Mouse (Mus musculus): ENCODE measurements at regions not wholly inside any gene's neighbourhood (a gene's known extent, or its start where the extent isn't known, plus 50 kb on each side); places are given as distances from the start of the nearest gene placed in this dataset.

GRCm38 (mm10) chr15:70982719-70983118, 2851.6 kb upstream of the Gm6569 start:
- no peak for DNase-seq (ENCODE audit: low spot score)

- no peak for DNase-seq (ENCODE audit: low spot score)
Measured at GRCm38 (mm10) chr15:70987973-70988570, 2846.3 kb upstream of the Gm6569 start.

GRCm38 (mm10) chr15:70993397-70993796, 2841.0 kb upstream of the Gm6569 start:
- DNase-seq (ENCODE audit: low spot score) = no peak

GRCm38 (mm10) chr15:71010362-71010761, 2824.0 kb upstream of the Gm6569 start:
- no peak for DNase-seq (ENCODE audit: low spot score)

- DNase-seq (ENCODE audit: low spot score) = no peak
Measured at GRCm38 (mm10) chr15:71010773-71011172, 2823.6 kb upstream of the Gm6569 start.

GRCm38 (mm10) chr15:71054251-71054852, 2780.0 kb upstream of the Gm6569 start:
- DNase-seq (ENCODE audit: low spot score) = no peak

GRCm38 (mm10) chr15:71086367-71086997, 2747.9 kb upstream of the Gm6569 start:
- DNase-seq (ENCODE audit: low spot score) = no peak

- DNase-seq (ENCODE audit: low spot score) = no peak
Measured at GRCm38 (mm10) chr15:71099111-71099510, 2735.2 kb upstream of the Gm6569 start.

- no peak for DNase-seq (ENCODE audit: low spot score)
Measured at GRCm38 (mm10) chr15:71129802-71130201, 2704.6 kb upstream of the Gm6569 start.

- no peak for DNase-seq (ENCODE audit: low spot score)
Measured at GRCm38 (mm10) chr15:71157680-71158079, 2676.7 kb upstream of the Gm6569 start.

- no peak for DNase-seq (ENCODE audit: low spot score)
Measured at GRCm38 (mm10) chr15:71162097-71162496, 2672.3 kb upstream of the Gm6569 start.

GRCm38 (mm10) chr15:71195011-71195739, 2639.2 kb upstream of the Gm6569 start:
- DNase-seq (ENCODE audit: low spot score) = peak; percentile 30

- DNase-seq (ENCODE audit: low spot score) = peak; percentile 54
Measured at GRCm38 (mm10) chr15:71240647-71241351, 2593.6 kb upstream of the Gm6569 start.

- peak; percentile 36 for DNase-seq (ENCODE audit: low spot score)
Measured at GRCm38 (mm10) chr15:71243539-71243938, 2590.8 kb upstream of the Gm6569 start.

GRCm38 (mm10) chr15:71275876-71276565, 2558.3 kb upstream of the Gm6569 start:
- no peak for DNase-seq (ENCODE audit: low spot score)

GRCm38 (mm10) chr15:71276566-71276912, 2557.8 kb upstream of the Gm6569 start:
- no peak for DNase-seq (ENCODE audit: low spot score)

- no peak for DNase-seq (ENCODE audit: low spot score)
Measured at GRCm38 (mm10) chr15:71277388-71277787, 2557.0 kb upstream of the Gm6569 start.

GRCm38 (mm10) chr15:71283775-71284174, 2550.6 kb upstream of the Gm6569 start:
- no peak for DNase-seq (ENCODE audit: low spot score)

- DNase-seq (ENCODE audit: low spot score) = no peak
Measured at GRCm38 (mm10) chr15:71302541-71302940, 2531.8 kb upstream of the Gm6569 start.

- DNase-seq (ENCODE audit: low spot score) = no peak
Measured at GRCm38 (mm10) chr15:71310230-71310629, 2524.1 kb upstream of the Gm6569 start.

- no peak for DNase-seq (ENCODE audit: low spot score)
Measured at GRCm38 (mm10) chr15:71326596-71326995, 2507.8 kb upstream of the Gm6569 start.

Measured in adipocyte (in vitro differentiated cells).